Comparison of ENCODE assay signal across 26 mouse cellular contexts in genomic region chr4:109054003-109054402, GRCm38 (mm10). TPM values are rescaled to one million over a fixed set of nuclear protein-coding genes. Genes with fewer than 3 reads are reported as not detected.
A peak's percentile ranks its signal among the peaks of the same experiment; 100 is the strongest.
DNase-seq lines count a peak whose midpoint lies in the region; TF ChIP-seq lines count a peak whose summit lies in the region.
"Had no signal": no experiment of that assay in that cellular context is flagged by ENCODE, and none has a peak within 500 bp of the region (broad histone marks: within the 10 kb centered on the region; RNA-seq: fewer than 3 reads in every experiment).

No protein-coding gene starts in this region.

- DNase-seq in adrenal gland, postnatal 14 days = peak; percentile 43
- no peak for DNase-seq in adrenal gland, postnatal 4 days (ENCODE audit: low spot score in 2 of 2)
- no peak for DNase-seq in layer of hippocampus, adult 2 months (ENCODE audit: low spot score in 2 of 2)
- no peak for DNase-seq in layer of hippocampus, adult 9-10 months (ENCODE audit: low spot score)
- DNase-seq in 3T3-L1 (ENCODE audit: low read depth, low spot score) = peak; percentile 13
- DNase-seq in ZHBTc4 (ENCODE audit: low read depth, low spot score) = peak; percentile 19
- DNase-seq in B cell, adult 2 months = no peak
- no peak for DNase-seq in right cerebral cortex, adult 18-20 months
- DNase-seq: cerebellum, adult 18-20 months; cerebellum, adult 9-10 months; cerebellum, postnatal 14 days; embryo, embryonic 11 days; gastrocnemius, adult 2 months; gastrocnemius, postnatal 14 days; heart, adult 18-20 months; heart, postnatal 14 days; heart, postnatal 4 days; kidney, adult 18-20 months had no signal

- no peak for TF ChIP-seq CTCF in layer of hippocampus, adult 2 months (conservative IDR thresholded peaks at IDR 0.05)

- no peak overlapping the region for H3K4me3 ChIP-seq in layer of hippocampus, adult 2 months
- H3K4me3 ChIP-seq: embryonic facial prominence, embryonic 10.5 days; embryonic facial prominence, embryonic 13.5 days; erythroblast, embryonic 14.5 days; forebrain, embryonic 12.5 days; forebrain, embryonic 15.5 days; gastrocnemius, adult 2 months; heart, embryonic 13.5 days had no signal

- H3K27ac ChIP-seq in layer of hippocampus, adult 2 months = peak overlapping the region; percentile 36; the same call in 1 of the 2 replicates
- H3K27ac ChIP-seq: embryonic facial prominence, embryonic 10.5 days; embryonic facial prominence, embryonic 13.5 days; forebrain, embryonic 12.5 days; forebrain, embryonic 15.5 days; gastrocnemius, adult 2 months; heart, embryonic 13.5 days; hindbrain, embryonic 14.5 days; hindbrain, postnatal 0 days had no signal

RNA-seq across cellular contexts. Expression of gene Nrd1, which starts 53.5 kb away (rescaled TPM):
- 105 and 108 TPM in 2 replicates for total RNA-seq in adrenal gland, postnatal 14 days (2021)
- 100 to 1,000 TPM; 112 to 117 TPM for total RNA-seq in adrenal gland, postnatal 4 days (2021)
- 100 to 1,000 TPM; 121 to 130 TPM for total RNA-seq in layer of hippocampus, adult 2 months (2021)

Comparison
In these comparisons a context has a peak if more than half of its experiments do, and no peak if none do; other contexts are left out.
1. DNase-seq: peak in adrenal gland, postnatal 14 days (single experiment), 3T3-L1 (single experiment) and ZHBTc4 (single experiment); none in adrenal gland, postnatal 4 days (0 of 2), layer of hippocampus, adult 2 months (0 of 2), layer of hippocampus, adult 9-10 months (single experiment), B cell, adult 2 months (0 of 2) and right cerebral cortex, adult 18-20 months (single experiment).